Mouse (Mus musculus) macrophage (primary cell): Measurements from ENCODE around the gene Luzp1. TPM values are rescaled to one million over a fixed set of nuclear protein-coding genes. Genes with fewer than 3 reads are reported as not detected.

Source experiments
- H3K27ac ChIP-seq: fragments of 350-480 bp; formaldehyde crosslinking; 2 replicates; pipeline ENCODE4 v1.9.0; 2021
- H3K36me3 ChIP-seq: fragments of 350-480 bp; formaldehyde crosslinking; 2 replicates; pipeline ENCODE4 v1.9.0; 2021; ENCODE audit errors: inconsistent target
- H3K4me3 ChIP-seq: fragments of 350-480 bp; formaldehyde crosslinking; 2 replicates; pipeline ENCODE4 v1.9.0; 2021; ENCODE audit errors: inconsistent target
- H3K79me2 ChIP-seq: fragments of 350-480 bp; formaldehyde crosslinking; 2 replicates; pipeline ENCODE4 v1.9.0; 2021; ENCODE audit errors: inconsistent target
- WGBS: methylation state at CpG from one replicate; pipeline ENCODE4 v1.1.7; 2026; ENCODE audit warnings: inconsistent platforms; ENCODE audit not compliant: missing documents; 5-methylcytosine and 5-hydroxymethylcytosine counted together
- polyA plus RNA-seq: library from polyadenylated mRNA; stranded (reverse); fragments of 250-400 nt; gene quantifications from 3 replicates; pipeline ENCODE4 v1.2.4, GENCODE M21; 2018; ENCODE audit warnings: inconsistent platforms

Gene Luzp1
- polyA plus RNA-seq, 1 experiment from 2014 or later = 13.1 TPM

- Histone ChIP-seq H3K4me3 (no peak overlapping the region), H3K27ac (no peak overlapping the region), H3K79me2 (no peaks in the 10 kb centered on the region), H3K36me3 (no peaks in the 10 kb centered on the region)
- whole genome bisulfite sequencing = 87% methylated on average over 5 of the region's 5 CpGs
These were observed 16.8 kb upstream of the Luzp1 start for GRCm38 (mm10) chr4:136452792-136453191.

DNA sequence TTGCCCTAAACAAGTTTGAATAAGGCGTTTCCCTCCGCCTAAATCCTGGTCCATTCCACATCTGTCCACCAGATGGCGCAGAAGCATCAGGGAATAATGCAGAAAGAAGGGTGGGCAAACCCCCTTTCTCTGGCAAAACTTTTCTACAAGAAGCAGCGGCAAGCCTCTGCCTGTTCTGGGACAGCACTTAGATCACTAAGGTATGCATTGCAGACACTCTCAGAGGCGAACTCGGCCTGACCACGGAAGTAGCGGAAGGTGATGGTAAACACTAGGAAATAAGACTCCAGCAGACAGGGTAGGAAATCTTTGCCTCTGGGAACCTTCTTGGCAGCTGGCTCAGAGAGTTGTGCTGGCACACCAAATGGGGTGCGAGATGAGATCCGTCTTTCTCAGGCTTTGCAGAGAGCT lies 14.7 kb upstream of the Luzp1 start:
- no peaks in the 10 kb centered on the region for H3K79me2 ChIP-seq
- H3K36me3 ChIP-seq = no peaks in the 10 kb centered on the region
- H3K4me3 ChIP-seq = peak overlapping the region; percentile 9; the same call in 1 of the 2 replicates
- H3K27ac ChIP-seq = no peak overlapping the region
- 9% methylated on average over 10 of the region's 10 CpGs for WGBS

- 94% methylated on average over 6 of the region's 6 CpGs for WGBS
- H3K4me3 ChIP-seq = no peak overlapping the region
These were observed 12.9 kb upstream of the Luzp1 start for GRCm38 (mm10) chr4:136456516-136457218.

DNA sequence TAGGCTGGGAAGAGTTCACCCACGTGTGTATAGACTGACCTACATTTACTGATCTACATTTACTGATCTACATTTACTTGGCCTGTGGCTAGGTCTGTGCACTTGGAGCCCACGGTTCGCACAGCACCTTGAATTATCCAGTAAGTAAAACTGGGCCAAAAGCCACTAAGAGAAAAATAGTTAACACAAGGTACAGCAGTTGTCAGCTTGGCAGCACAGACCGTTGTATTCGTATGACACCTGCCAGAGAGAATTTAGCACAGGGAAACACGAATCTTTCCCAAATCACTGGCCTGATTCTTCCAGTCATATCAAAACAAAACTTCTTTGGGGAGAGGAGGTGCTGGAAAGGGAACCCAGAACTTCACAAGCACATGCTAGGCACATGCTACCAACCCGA lies 11.3 kb upstream of the Luzp1 start:
- WGBS = 87% methylated on average over 7 of the region's 7 CpGs
- Histone ChIP-seq H3K36me3 (no peaks in the 10 kb centered on the region), H3K79me2 (no peaks in the 10 kb centered on the region), H3K4me3 (no peak overlapping the region), H3K27ac (no peak overlapping the region)

More at GRCm38 (mm10) chr4:136456516-136457218, 12.9 kb upstream of the Luzp1 start:
- H3K36me3 ChIP-seq = no peaks in the 10 kb centered on the region
- H3K27ac ChIP-seq = no peak overlapping the region
- no peaks in the 10 kb centered on the region for H3K79me2 ChIP-seq

- no peak overlapping the region for H3K4me3 ChIP-seq
These were observed 10.4 kb upstream of the Luzp1 start for GRCm38 (mm10) chr4:136459210-136459609.

DNA sequence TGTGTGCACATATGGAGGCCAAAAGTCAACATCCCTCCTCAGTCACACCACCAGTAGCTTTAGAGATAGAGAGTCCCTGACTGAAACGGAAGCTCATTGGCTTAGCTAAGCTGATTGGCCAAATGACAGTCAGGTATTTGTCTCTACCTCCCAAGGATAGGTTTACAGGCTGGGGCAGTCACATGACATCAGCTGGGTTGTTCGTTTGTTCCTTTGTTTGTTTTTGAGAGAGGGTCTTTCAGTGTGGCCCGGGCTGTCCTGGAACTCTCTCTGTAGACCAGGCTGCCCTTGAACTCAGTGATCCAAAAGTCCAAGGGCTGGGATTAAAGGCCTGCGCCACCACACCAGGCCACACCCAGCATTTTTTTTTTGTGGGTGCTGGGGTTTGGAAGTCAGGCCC lies 8.4 kb upstream of the Luzp1 start:
- no peaks in the 10 kb centered on the region for H3K79me2 ChIP-seq
- no peaks in the 10 kb centered on the region for H3K36me3 ChIP-seq
- no peak overlapping the region for H3K27ac ChIP-seq
- H3K4me3 ChIP-seq = no peak overlapping the region
- WGBS = 85% methylated on average over 4 of the region's 4 CpGs

More at GRCm38 (mm10) chr4:136459210-136459609, 10.4 kb upstream of the Luzp1 start:
- 91% methylated on average over 12 of the region's 12 CpGs for WGBS
- no peaks in the 10 kb centered on the region for H3K36me3 ChIP-seq
- H3K79me2 ChIP-seq = no peaks in the 10 kb centered on the region
- H3K27ac ChIP-seq = no peak overlapping the region

- no peaks in the 10 kb centered on the region for H3K36me3 ChIP-seq
- no peak overlapping the region for H3K4me3 ChIP-seq
- WGBS = 74% methylated on average over 6 of the region's 6 CpGs
- no peak overlapping the region for H3K27ac ChIP-seq
- no peaks in the 10 kb centered on the region for H3K79me2 ChIP-seq
These were observed 7.8 kb upstream of the Luzp1 start for GRCm38 (mm10) chr4:136461761-136462085.

DNA sequence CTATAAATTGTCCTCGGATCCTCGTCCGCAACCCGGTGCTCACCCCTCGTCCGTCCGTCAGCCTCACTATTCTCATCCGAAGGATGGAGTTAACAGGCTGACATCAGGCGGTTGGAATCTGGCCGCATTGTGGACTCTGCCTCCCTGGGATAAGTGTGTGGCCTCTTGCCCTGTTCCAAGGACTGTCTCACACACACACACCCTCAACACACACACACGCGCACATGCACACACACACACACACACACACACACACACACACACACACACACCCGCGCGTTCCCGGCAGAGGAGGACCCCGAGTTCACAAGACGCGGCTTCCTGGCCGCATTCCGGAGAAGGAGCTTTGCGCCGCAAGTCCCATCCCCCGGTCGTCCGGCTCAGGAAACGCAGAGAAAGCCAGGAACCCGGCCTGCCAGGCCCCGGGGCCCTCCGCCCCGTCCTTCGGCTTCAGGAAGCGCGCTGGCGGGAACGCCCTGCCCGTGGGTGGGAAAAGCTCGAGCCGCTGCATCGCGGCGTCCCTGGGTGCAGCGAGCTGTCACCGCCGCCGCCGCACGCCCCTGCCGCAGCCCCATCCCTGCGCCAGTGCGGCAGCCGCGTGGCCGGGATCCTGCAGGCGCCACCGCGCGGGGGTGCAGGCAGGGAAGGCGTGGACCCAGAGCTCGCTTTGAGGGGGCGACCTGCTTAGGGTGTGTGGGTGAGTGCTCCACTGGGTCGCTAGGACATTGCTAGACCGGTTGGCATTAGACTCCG lies 7.3 kb upstream of the Luzp1 start, which contains the start of gene 6030445D17Rik:
Gene 6030445D17Rik (plus strand): TSS at position 165 of the 753 bp plus-strand sequence.
- Histone ChIP-seq H3K27ac (no peak within 1 kb of the TSS), H3K4me3 (peak within 1 kb of the TSS; percentile 27; the same call in 1 of the 2 replicates), H3K36me3 (no peaks in the 10 kb centered on the region), H3K79me2 (no peaks in the 10 kb centered on the region)
- 17% methylated on average over 50 of the region's 64 CpGs for WGBS

GRCm38 (mm10) chr4:136462839-136463178 lies 6.8 kb upstream of the Luzp1 start:
- H3K27ac ChIP-seq = no peak overlapping the region
- H3K36me3 ChIP-seq = no peaks in the 10 kb centered on the region
- 11% methylated on average over 8 of the region's 8 CpGs for WGBS
- peak overlapping the region; percentile 27; the same call in 1 of the 2 replicates for H3K4me3 ChIP-seq
- H3K79me2 ChIP-seq = no peaks in the 10 kb centered on the region

- WGBS = 88% methylated on average over 9 of the region's 9 CpGs
- H3K79me2 ChIP-seq = no peaks in the 10 kb centered on the region
- H3K27ac ChIP-seq = no peak overlapping the region
- H3K36me3 ChIP-seq = no peaks in the 10 kb centered on the region
- no peak overlapping the region for H3K4me3 ChIP-seq
These were observed 6.1 kb upstream of the Luzp1 start for GRCm38 (mm10) chr4:136463436-136463835.

DNA sequence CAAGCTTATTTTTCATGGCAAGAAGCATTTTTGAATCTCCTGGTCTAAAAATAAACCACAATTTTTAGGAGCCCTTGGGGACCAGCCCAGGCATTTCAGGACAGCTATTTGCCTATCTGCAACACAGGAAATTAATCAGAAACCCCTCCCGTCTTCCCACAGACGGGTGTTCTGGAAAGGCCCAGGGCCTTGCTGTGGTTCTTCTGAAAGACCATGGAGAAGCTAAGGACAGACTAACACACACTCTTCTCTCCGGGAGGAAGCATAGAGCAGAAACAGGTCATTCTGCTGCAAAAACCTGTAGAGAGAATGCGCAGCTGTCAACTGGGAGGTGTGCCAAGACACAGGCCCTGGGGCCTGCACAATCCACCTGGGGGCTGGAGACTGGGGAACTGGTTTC lies 3.3 kb upstream of the Luzp1 start:
- WGBS = 83% methylated on average over 4 of the region's 4 CpGs

GRCm38 (mm10) chr4:136468553-136469327 lies 821 bp upstream of the Luzp1 start:
- Histone ChIP-seq H3K4me3 (no peak overlapping the region), H3K27ac (no peak overlapping the region), H3K79me2 (peaks cover 32% of the 10 kb centered on the region), H3K36me3 (no peaks in the 10 kb centered on the region)
- 56% methylated on average over 14 of the region's 14 CpGs for WGBS

More for the DNA sequence above, 3.3 kb upstream of the Luzp1 start:
- Histone ChIP-seq H3K36me3 (no peaks in the 10 kb centered on the region), H3K79me2 (peaks cover 7% of the 10 kb centered on the region), H3K27ac (no peak overlapping the region), H3K4me3 (no peak overlapping the region)

DNA sequence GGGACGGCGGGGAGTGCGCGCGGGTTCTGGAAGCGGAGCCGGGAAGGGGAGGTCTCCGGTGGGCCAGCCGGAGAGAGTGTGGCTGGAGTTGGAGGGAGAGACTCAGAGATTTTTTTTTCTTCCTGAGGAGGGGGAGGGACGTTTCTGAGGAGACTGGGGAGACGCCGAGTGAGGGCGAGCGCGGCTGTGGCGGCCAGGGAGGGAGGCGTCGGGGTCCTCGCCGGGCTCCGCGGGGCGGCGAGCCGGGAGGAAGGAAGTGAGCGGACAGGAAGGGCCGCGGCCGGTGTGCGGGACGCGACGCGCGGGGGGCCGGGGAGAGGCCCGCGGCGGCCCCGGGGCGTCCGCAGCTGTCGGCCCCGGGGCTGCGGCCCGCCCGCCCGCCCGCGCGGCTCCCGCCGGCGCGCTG lies 383 bp downstream of the Luzp1 start:
- Histone ChIP-seq H3K36me3 (no peaks in the 10 kb centered on the region), H3K27ac (no peak overlapping the region)

GRCm38 (mm10) chr4:136470347-136471071 lies 948 bp downstream of the Luzp1 start:
- Histone ChIP-seq H3K4me3 (peak overlapping the region; percentile 34), H3K36me3 (no peaks in the 10 kb centered on the region), H3K27ac (no peak overlapping the region), H3K79me2 (peaks cover 50% of the 10 kb centered on the region)
- 2% methylated on average over 58 of the region's 58 CpGs for WGBS

More for the DNA sequence above, 383 bp downstream of the Luzp1 start:
- Histone ChIP-seq H3K4me3 (peak overlapping the region; percentile 25; the same call in 1 of the 2 replicates), H3K79me2 (peaks cover 44% of the 10 kb centered on the region)
- under 1% methylated on average over 50 of the region's 55 CpGs for WGBS
